Mouse (Mus musculus) frontal cortex, postnatal 10 days (tissue): ENCODE data around the gene Pkp4.
"Not testable (repeated sequence)": the region's sequence is repeated elsewhere in the genome, so short reads cannot be mapped to it uniquely, and the experiment has no call there.

ENCODE experiments used
- DNase-seq, 2 experiments: peaks; one replicate each; pipeline ENCODE4 v3.0.0; 2022; ENCODE audit warnings: low spot score in 2 of 2, mixed read lengths in 1 of 2

Gene Pkp4

GRCm38 (mm10) chr2:59383852-59384776 is 223.5 kb downstream of the Pkp4 start:
- no peak for DNase-seq

GRCm38 (mm10) chr2:59385211-59385935 is 224.7 kb downstream of the Pkp4 start:
- DNase-seq, result no peak

GRCm38 (mm10) chr2:59389971-59390370 is 229.3 kb downstream of the Pkp4 start:
- no peak for DNase-seq

GRCm38 (mm10) chr2:59393177-59393576 is 232.5 kb downstream of the Pkp4 start:
- DNase-seq, result no peak

- DNase-seq, result no peak
Observed at GRCm38 (mm10) chr2:59394651-59395050, 234.0 kb downstream of the Pkp4 start.

GRCm38 (mm10) chr2:59395160-59395650 is 234.6 kb downstream of the Pkp4 start:
- DNase-seq, result not testable (repeated sequence)

- DNase-seq, result no peak
Observed at GRCm38 (mm10) chr2:59396555-59396954, 235.9 kb downstream of the Pkp4 start.

- no peak for DNase-seq
Observed at GRCm38 (mm10) chr2:59397531-59397930, 236.9 kb downstream of the Pkp4 start.

GRCm38 (mm10) chr2:59400901-59401378 is 240.3 kb downstream of the Pkp4 start:
- DNase-seq, result no peak

GRCm38 (mm10) chr2:59401841-59402461 is 241.3 kb downstream of the Pkp4 start:
- DNase-seq, result no peak

- no peak for DNase-seq
Observed at GRCm38 (mm10) chr2:59404022-59404421, 243.4 kb downstream of the Pkp4 start.
